Mouse (Mus musculus) adrenal gland, postnatal 25 days (tissue): Measurements from ENCODE around the gene Ptprf. TPM values are rescaled to one million over a fixed set of nuclear protein-coding genes. Genes with fewer than 3 reads are reported as not detected.

Experiments used
- DNase-seq: peaks from one replicate; pipeline ENCODE4 v3.0.0; 2021; ENCODE audit warnings: mixed read lengths
- microRNA-seq, 2 experiments: library from miRNA; unstranded; fragments of <30 nt; microRNA quantifications; one replicate each; pipeline ENCODE4 v1.2.0; 2021
- total RNA-seq: library from RNA; stranded (reverse); gene quantifications from 2 replicates; pipeline ENCODE4 v1.2.3, GENCODE M21; 2021

Ptprf gene
- total RNA-seq, 1 experiment from 2014 or later = 60.3 TPM

DNA sequence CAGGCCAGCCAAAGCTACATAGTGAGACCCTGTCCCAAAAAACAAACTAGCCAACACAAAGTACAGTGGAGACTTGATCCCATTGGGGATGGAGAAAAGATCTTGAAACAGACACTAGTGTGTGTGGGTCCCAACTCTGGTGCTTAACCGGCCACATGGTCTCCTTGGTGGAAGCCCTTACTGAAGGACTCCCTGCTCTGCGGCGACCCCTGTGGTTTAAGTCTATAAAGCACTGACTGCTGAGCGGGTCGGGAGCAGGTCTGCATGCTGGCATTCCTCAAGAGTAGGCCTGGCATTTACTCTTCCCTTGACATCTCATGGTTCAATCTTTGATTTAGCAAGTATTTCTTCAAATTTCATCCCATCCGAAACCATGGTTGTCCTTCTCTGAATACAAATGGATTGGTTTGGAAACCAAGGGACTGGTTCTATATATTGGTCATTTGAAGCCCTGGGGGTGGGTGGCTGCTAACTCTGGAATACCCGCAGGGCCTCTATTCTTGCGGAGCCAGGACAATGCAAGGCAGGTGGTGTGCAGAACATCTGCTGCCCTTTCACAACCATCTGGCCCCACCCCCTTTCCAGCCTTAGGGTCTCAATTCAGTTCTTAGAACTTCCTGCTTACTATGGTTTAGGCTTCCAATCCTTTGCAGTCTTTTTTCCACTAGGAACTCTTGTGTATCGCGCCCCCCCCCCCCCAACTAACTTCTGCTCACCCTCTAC is 84.1 kb downstream of the Ptprf start:
- DNase-seq = no peak

DNA sequence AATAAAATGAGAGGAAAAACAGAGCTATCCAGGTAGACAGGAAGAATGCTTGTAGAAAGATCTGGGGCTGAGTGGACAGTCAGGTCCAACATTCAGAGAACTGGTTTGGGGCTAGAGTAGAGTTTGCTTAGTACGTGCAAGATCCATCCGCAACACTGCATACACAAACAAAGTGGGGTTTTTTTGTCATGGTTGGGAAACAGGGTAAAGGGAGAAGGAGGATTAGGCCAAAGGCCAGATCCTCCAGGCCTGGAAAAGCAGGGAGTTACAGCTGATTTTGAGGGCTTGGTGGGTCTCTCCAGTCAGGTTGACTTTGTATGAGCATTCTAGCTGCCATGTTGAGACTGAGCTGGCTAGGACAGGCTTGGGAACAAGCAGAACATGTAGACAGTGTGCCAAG is 85.3 kb downstream of the Ptprf start:
- DNase-seq = no peak

DNA sequence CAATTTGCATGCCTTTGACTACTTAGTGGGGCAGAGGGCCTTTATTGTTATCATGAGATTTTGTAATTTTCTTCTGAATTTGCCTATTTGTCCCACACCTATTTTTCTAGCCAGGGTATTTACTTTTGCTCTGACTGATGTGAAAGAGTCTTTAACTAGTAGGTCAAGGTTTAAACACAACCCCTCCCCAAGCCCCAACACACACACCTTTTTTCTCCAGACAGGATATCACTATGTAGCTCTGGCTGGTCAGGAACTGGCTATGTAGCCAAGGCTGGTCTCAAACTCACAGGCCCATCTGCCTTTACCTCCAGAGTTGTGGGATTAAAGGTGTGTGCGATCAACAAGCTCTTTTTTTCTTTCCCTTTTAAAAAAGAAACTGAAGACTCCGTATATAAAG is 92.1 kb downstream of the Ptprf start:
- no peak for DNase-seq

DNA sequence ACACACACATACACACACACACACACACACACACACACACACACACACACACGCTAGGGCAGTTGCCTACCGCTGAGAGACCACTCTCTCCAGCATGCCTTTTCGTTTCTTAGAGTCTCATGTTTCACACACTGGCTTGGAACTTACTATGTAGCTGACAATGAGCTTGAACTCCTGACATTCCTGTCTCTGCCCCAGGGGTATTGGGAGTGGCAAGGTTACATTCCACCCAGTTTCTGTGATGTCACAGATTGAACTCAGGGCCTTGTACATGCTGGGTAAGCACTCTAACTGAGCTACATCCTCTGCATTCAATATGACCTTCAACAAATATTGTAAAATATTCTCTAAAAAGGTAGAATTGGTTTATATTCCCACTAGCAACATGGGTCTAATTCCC is 92.6 kb downstream of the Ptprf start:
- DNase-seq = no peak

DNA sequence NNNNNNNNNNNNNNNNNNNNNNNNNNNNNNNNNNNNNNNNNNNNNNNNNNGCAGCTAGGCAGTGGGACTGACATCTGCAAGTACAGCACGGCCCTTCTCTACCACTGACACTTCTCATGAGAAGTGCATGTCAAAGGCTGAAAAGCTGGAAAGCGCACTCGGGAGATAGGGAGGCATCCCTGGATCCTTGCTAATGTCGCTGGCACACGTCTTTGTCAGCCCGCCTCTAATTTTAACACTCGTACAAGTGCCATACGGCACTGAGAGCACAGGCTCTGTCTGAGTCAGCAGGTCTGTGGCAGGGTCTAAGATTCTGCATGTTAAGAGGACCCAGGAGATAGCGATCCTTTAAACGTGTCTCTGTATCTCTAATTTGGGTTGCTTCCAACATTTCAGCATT is 95.0 kb downstream of the Ptprf start:
- no peak for DNase-seq

DNA sequence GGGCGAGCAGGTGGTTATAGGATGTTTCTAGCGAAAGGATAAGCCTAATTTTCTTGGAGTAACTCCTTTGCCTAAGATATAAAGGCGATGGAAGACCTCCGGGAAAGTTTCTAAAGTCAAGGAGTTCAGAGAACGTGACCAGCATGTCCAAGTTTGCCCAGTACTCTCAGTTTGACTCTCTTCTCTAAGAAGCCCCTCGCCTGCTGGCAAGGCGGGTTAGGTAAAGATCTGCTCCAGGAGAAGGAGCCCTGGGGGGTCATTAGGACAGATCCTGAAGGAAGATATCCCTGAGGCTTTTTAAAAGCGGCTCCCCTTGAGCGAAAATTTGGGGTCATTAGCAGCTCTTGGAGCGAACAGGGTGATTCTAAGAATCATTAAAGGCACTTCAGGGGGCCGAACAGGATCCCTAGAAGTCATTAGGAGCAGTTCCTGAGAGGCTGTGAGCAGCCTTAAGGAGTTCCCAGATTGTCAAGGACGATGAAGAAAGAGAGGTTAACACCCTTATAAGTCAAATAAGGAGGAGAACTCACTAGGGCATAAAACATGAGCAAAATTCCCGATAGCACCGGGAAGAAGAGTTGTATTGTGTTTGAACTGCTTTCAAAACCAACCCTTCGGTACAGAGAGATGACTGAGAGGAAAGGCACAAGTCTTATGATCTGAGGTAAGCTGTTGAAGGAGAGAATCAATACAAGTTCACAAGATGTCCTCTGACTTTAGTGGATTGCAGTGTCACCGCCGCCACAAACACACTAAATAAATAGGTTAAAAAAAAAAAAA is 110.7 kb downstream of the Ptprf start:
- DNase-seq = no peak

DNA sequence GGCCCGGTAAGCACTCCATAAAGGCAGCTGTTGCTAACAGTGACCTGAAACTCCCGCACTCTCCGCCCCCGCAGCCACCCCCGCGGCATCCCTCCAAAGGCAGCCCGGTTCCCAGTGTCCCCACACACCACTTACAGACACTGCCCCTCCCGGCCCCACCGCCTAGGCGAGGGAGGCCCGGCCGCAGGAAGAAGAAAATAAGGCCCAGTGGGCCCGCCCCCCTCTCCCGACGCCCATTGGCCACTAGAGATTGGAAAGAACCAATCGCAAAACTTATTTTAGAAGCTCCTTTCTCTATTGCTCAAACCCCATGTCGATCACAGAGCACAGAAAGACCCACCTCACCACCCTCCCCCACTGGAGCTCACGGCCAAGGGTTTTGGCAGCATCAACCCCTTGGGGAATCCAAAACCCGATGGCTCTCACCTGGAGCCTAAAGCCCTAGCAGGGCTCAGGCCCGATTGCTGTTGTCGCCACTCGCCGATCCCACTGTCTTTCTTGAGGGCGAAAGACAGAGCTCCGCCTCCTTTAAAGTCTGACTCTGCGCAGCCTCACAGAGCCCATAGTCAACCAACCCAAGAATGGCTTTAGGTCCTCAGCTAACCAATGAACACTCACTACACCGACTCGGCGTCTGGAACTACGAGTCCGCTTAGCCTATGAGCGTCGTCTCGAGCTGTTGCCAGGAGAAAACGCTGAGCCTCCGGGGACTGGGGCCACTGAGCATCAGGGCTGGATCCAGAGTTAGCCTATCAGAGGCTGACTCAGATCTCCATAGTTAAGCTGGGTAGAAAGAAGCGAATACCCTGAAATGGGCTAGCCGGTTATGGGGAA is 111.5 kb downstream of the Ptprf start, which contains the start of gene Kdm4a:
TSS of gene Kdm4a (minus strand) at position 577 of the 834 bp plus-strand sequence.
- DNase-seq = peak; percentile 89

DNA sequence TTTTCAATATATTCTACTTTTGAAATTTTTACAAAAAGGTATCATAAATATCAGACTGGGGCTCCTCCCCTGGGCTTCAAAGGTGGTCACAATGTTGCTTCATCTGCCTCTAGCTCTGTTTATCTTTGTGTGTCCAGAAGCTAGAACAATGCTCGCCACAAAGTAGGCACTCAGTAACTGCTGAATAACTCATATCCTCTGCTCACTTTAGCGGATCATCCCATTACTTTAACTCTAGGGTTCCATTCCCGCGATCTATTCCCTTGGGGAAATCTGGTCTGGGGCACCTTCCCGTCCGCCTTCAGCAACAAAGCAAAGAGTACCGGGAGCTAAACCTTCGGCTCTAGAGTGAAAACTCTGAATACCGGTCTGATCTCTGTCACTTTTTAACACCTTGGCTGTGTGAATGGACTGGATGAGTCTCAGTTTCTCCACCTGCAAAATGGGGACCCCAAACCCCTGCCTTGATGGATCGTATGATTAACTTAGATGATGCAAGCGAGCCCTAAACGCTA is 112.2 kb downstream of the Ptprf start:
- no peak for DNase-seq

DNA sequence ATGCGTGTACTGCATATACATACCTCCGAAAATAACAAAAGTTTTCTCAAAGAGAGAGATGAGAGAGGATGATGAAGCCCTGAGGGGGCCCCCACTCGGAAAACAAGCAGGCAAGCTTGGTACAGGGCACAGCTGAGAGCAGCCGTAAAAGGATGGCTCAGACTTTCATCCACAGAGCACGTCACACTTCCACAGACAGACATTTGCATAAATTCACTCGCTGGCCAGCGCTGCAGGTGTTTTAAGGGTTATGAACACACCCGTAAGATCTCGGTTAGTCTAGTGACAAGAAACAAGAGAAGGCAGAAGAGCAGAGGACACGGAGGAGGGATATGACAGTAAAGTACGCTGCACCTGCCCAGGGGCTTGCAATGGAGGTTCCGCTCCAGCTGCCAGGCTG is 118.7 kb downstream of the Ptprf start:
- DNase-seq = no peak

DNA sequence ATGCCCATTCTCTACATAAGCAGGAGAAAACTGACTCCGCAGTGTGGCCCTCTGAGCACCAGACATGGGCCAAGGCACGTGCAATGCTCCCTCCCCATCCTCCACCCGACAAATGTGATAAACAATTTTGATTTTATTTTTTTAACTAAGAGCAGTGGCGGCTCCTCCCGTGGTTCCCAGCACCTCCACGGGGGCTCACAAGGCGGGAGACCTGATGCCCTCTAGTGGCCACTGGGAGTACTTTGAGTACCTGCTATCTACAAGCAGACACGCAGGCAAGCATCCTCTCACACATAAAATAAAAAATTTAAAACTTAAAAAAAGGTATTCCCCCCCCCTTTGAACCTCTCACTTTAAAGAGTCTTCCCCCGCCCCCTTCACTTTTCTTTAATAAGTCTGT is 120.2 kb downstream of the Ptprf start:
- DNase-seq = no peak

DNA sequence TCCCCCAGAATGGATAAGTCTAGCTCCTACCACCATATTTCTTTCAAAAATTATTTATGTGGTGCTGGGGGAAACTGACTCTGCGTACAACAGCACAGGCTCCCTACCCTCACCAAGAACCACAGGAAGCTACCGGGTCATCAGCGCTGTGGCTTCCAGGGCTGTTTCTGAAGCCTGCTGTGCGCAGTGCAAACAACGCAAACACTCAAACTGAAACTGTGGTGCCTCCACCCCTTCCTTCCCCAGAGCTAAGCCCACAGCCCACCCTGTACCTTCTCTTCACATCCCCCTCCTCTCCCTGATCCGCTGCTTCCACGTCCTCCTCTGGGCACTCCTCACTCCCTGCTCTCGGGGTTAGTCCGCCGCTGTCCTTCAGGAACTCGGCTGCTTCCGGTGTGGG is 129.1 kb downstream of the Ptprf start:
- no peak for DNase-seq

Small RNAs within 50 kb of the gene (microRNA-seq; reads per million reads assigned to microRNA genes)
- 0 reads per million in 2 experiments for gene Mir7226

Other genes with a start within 250 kb of the Ptprf start
- 33.0 and 36.1 TPM in 2 replicates for gene St3gal3, start 156.5 kb downstream of the Ptprf start, total RNA-seq
- 47.8 and 57.9 TPM in 2 replicates for gene Kdm4a, start 111.4 kb downstream of the Ptprf start, total RNA-seq
- gene Szt2, start 117.9 kb upstream of the Ptprf start, total RNA-seq = 33.0 and 34.4 TPM in 2 replicates
- 67.9 and 85.3 TPM in 2 replicates for gene Med8, start 117.9 kb upstream of the Ptprf start, total RNA-seq
- gene Elovl1, start 136.7 kb upstream of the Ptprf start, total RNA-seq = 120 and 128 TPM in 2 replicates
- 10.8 and 14.9 TPM in 2 replicates for gene Cdc20, start 145.9 kb upstream of the Ptprf start, total RNA-seq
- gene Mpl, start 166.1 kb upstream of the Ptprf start, total RNA-seq = not detected in 2 replicates
- 36.3 and 44.4 TPM in 2 replicates for gene Tie1, start 198.7 kb upstream of the Ptprf start, total RNA-seq
- gene 2610528J11Rik, start 235.6 kb upstream of the Ptprf start, total RNA-seq = not detected in 2 replicates